In the genomic region with DNA sequence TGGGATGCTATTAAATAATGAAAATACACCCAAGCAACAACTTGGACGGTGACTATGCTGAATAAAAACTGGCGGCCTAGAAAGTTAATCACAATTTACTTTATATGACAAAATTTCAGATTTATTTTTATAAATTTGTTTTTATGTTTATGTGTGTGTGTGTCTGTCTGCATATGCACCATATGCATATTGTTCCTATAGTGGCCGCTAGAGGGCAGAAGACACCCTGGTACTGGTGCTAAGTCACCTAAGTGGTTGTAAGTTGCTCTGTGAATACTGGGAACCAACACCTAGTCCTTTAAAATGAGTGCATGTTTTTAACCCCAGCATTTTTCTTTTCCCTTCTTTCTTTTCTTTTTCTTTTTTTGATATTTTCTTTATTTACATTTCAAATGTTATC, we compare ENCODE assay signal across 28 mouse cellular contexts. TPM values are rescaled to one million over a fixed set of nuclear protein-coding genes. Genes with fewer than 3 reads are reported as not detected.
DNase-seq lines count a peak whose midpoint lies in the region; TF ChIP-seq lines count a peak whose summit lies in the region.
"Had no signal": no experiment of that assay in that cellular context is flagged by ENCODE, and none has a peak within 500 bp of the region (broad histone marks: within the 10 kb centered on the region; RNA-seq: fewer than 3 reads in every experiment).

No protein-coding gene starts in this region.

- TF ChIP-seq CTCF in left cerebral cortex, adult 2 months (IDR thresholded peaks at IDR 0.05), result peak; percentile 13

- intact Hi-C loops in left cerebral cortex, adult 2 months (cut with DNase I), result no loop called here

- H3K27ac ChIP-seq in left cerebral cortex, adult 2 months, result no peak overlapping the region
- H3K27ac ChIP-seq: embryonic facial prominence, embryonic 12.5 days; gastrocnemius, adult 2 months; heart, embryonic 13.5 days; hindbrain, embryonic 10.5 days; kidney, postnatal 0 days; limb, embryonic 13.5 days; liver, embryonic 13.5 days; lung, embryonic 15.5 days; macrophage; midbrain, embryonic 13.5 days; neural tube, embryonic 13.5 days; stomach, embryonic 15.5 days had no signal

- H3K4me3 ChIP-seq in left cerebral cortex, adult 2 months, result no peak overlapping the region
- H3K4me3 ChIP-seq: embryonic facial prominence, embryonic 12.5 days; gastrocnemius, adult 2 months; heart, embryonic 13.5 days; hindbrain, embryonic 10.5 days; limb, embryonic 13.5 days; liver, embryonic 13.5 days; lung, embryonic 15.5 days; midbrain, embryonic 13.5 days; neural tube, embryonic 13.5 days; stomach, embryonic 15.5 days had no signal

- DNase-seq in left cerebral cortex, adult 2 months (ENCODE audit: extremely low spot score in 1 of 2, low spot score in 2 of 2), result no peak
- no peak for DNase-seq in left cerebral cortex, adult 8-10 months (ENCODE audit: low spot score in 2 of 2)
- peak; percentile 4 for DNase-seq in thymus, postnatal 14 days
- DNase-seq in thymus, postnatal 0 days (ENCODE audit: low spot score), result no peak
- DNase-seq in ES-CJ7 (ENCODE audit: low read depth, low spot score), result peak; percentile 36
- DNase-seq in c-Kit-negative CD71-positive TER-119-positive erythroid progenitor cells, embryonic 14.5 days (ENCODE audit: low read depth, low spot score), result peak; percentile 0
- no peak for DNase-seq in embryo, embryonic 10.5 days (ENCODE audit: low spot score)
- no peak for DNase-seq in kidney, postnatal 10 days
- DNase-seq: adrenal gland, adult 8-10 months; B cell, adult 2 months; cerebellum, adult 8-10 months; cerebellum, postnatal 25 days; embryo, embryonic 11 days; gastrocnemius, adult 2 months; heart, postnatal 10 days; kidney, adult 8-10 months; liver, embryonic 13.5 days; right cerebral cortex, postnatal 25 days had no signal

RNA-seq across cellular contexts. Expression of a gene that starts 43.2 kb away (rescaled TPM):
- 1 to 10 TPM; 6.0 to 6.3 TPM for total RNA-seq in left cerebral cortex, adult 2 months (2021)
- 1 to 10 TPM; 5.1 to 7.4 (median 6.4) TPM for total RNA-seq in left cerebral cortex, adult 8-10 months (2022)
- 4.6 and 5.2 TPM in 2 replicates for polyA plus RNA-seq in thymus, postnatal 0 days (2015; fragmentation: Nextera tagmentation; extraction: Ambion mirVana)

Comparison
In these comparisons a context has a peak if more than half of its experiments do, and no peak if none do; other contexts are left out.
1. DNase-seq: peak in thymus, postnatal 14 days (single experiment), ES-CJ7 (single experiment) and c-Kit-negative CD71-positive TER-119-positive erythroid progenitor cells, embryonic 14.5 days (single experiment); none in left cerebral cortex, adult 2 months (0 of 2), left cerebral cortex, adult 8-10 months (0 of 2), thymus, postnatal 0 days (single experiment), embryo, embryonic 10.5 days (single experiment) and kidney, postnatal 10 days (single experiment).